Mouse (Mus musculus): ENCODE measurements at regions not wholly inside any gene's neighbourhood (a gene's known extent, or its start where the extent isn't known, plus 50 kb on each side); places are given as distances from the start of the nearest gene placed in this dataset.

DNA sequence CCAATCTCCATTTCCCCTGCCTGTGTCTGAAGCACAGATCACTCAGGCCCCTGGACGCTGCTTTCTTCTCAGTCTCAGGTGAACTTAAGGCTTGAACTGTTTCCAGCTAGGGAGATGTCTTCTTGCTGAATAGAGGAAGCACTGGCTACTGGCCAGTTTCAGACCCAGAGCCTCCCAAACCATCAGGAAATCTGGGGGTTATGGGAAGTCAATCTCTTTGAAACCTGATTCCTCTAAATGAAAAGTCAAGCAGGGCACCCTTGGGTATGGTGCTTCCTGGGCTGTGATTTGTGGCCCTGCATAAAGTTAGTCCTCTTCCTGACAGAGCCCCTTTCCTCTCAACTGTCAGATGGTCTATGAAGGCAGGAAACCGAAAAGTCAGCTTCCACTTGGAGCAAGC, 208.2 kb downstream of the Sptssa start:
- Histone ChIP-seq H3K9me3 (no peaks in the 10 kb centered on the region), H3K4me1 (peaks cover 7% of the 10 kb centered on the region; the same call in 1 of the 2 replicates), H3K27ac (no peak overlapping the region), H3K27me3 (no peaks in the 10 kb centered on the region), H3K9ac (no peak overlapping the region), H3K4me2 (no peak overlapping the region), H3K4me3 (no peak overlapping the region), H3K36me3 (no peaks in the 10 kb centered on the region)
- no peak for ATAC-seq (ENCODE audit: insufficient number of reproducible peaks, insufficient read depth, low FRiP score, low TSS enrichment, low read depth)
- 49% methylated on average over 2 of the region's 2 CpGs for whole genome bisulfite sequencing

DNA sequence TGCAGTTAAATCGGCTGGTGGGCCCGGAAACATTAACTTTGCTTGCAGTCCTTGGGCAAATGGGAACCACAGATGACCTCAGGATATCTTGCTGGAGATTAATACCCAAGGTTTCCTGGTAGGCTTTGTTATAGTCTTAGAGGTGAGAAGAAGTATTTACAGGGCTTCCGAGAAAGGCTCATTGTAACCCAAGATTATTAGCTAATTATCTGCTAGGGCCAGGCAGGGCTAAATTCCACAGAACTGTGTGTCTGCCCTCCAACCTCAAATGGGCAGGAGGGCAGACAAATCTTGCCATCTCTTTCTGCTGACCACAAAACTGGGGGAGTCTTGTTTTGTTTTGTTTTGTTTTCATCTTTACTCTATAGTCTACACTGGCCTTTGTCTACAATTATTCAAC, 209.0 kb downstream of the Sptssa start:
- H3K4me3 ChIP-seq, result no peak overlapping the region

DNA sequence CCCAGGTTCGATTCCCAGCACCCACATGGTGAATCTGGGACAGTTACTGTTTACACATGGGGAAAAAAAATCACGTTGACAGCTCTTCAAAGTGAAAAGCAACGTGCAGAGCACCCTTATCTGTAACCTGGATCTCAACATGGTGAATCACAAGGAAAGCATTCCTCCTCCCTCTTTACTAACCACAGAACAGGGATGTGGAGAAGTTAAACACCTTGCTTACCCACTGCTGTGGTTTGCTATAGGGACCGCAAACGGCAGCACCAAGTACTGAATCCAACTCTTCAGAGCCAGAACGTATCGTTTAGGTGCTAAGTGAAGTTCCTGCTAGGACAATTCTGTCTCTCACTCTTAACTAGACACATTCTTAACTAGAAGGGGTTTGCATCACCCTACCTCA, 210.0 kb downstream of the Sptssa start:
- H3K9me3 ChIP-seq, result no peaks in the 10 kb centered on the region
- H3K36me3 ChIP-seq, result no peaks in the 10 kb centered on the region
- no peak overlapping the region for H3K27ac ChIP-seq
- H3K4me1 ChIP-seq, result peaks cover 8% of the 10 kb centered on the region; the same call in 1 of the 2 replicates
- 84% methylated on average over 7 of the region's 7 CpGs for WGBS
- no peak overlapping the region for H3K4me3 ChIP-seq
- H3K9ac ChIP-seq, result no peak overlapping the region
- no peak for ATAC-seq (ENCODE audit: insufficient number of reproducible peaks, insufficient read depth, low FRiP score, low TSS enrichment, low read depth)
- H3K27me3 ChIP-seq, result no peaks in the 10 kb centered on the region
- no peak overlapping the region for H3K4me2 ChIP-seq

More for the DNA sequence above, 209.0 kb downstream of the Sptssa start:
- Histone ChIP-seq H3K4me1 (peaks cover 8% of the 10 kb centered on the region; the same call in 1 of the 2 replicates), H3K9ac (no peak overlapping the region), H3K9me3 (no peaks in the 10 kb centered on the region), H3K27me3 (no peaks in the 10 kb centered on the region), H3K36me3 (no peaks in the 10 kb centered on the region), H3K27ac (no peak overlapping the region), H3K4me2 (no peak overlapping the region)
- no peak for ATAC-seq (ENCODE audit: insufficient number of reproducible peaks, insufficient read depth, low FRiP score, low TSS enrichment, low read depth)
- 60% methylated on average over 3 of the region's 3 CpGs for WGBS

DNA sequence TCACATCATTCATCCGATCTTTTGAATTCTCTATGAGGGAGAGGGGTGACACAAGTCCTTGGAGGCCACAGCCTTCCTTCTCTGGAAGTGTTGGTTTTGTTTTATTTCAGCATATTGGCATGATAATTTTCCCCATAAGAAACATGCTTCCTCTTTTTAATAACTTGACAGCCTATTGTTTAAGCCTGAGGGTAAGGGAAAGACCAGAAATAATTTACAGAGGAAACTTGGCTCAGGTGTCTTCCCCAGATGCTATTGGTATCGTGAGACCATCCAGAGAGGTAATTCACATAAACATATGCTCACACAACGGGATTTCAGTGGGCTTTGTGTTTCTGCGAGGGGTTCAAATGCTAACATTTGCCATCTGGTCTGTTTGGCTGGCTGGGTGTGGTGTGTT, 212.0 kb downstream of the Sptssa start:
- no peak overlapping the region for H3K9ac ChIP-seq
- 37% methylated on average over 4 of the region's 4 CpGs for WGBS
- H3K27ac ChIP-seq, result no peak overlapping the region
- H3K4me1 ChIP-seq, result peaks cover 8% of the 10 kb centered on the region; the same call in 1 of the 2 replicates
- no peaks in the 10 kb centered on the region for H3K9me3 ChIP-seq
- no peak overlapping the region for H3K4me2 ChIP-seq
- no peak for ATAC-seq (ENCODE audit: insufficient number of reproducible peaks, insufficient read depth, low FRiP score, low TSS enrichment, low read depth)
- no peak overlapping the region for H3K4me3 ChIP-seq
- no peaks in the 10 kb centered on the region for H3K27me3 ChIP-seq
- H3K36me3 ChIP-seq, result no peaks in the 10 kb centered on the region

- no peak for ATAC-seq (ENCODE audit: insufficient number of reproducible peaks, insufficient read depth, low FRiP score, low TSS enrichment, low read depth)
- no peak overlapping the region for H3K27ac ChIP-seq
Measured at GRCm38 (mm10) chr12:54443285-54443684, 213.1 kb downstream of the Sptssa start.

GRCm38 (mm10) chr12:54442408-54442807, 214.0 kb downstream of the Sptssa start:
- no peaks in the 10 kb centered on the region for H3K9me3 ChIP-seq
- H3K4me3 ChIP-seq, result no peak overlapping the region
- WGBS, result 48% methylated on average over 11 of the region's 11 CpGs
- H3K36me3 ChIP-seq, result no peaks in the 10 kb centered on the region
- no peak overlapping the region for H3K27ac ChIP-seq
- 0 out of 2 replicates have a peak, but pooled peaks cover 3% of the 10 kb centered on the region for H3K4me1 ChIP-seq
- no peak for ATAC-seq (ENCODE audit: insufficient number of reproducible peaks, insufficient read depth, low FRiP score, low TSS enrichment, low read depth)
- H3K9ac ChIP-seq, result no peak overlapping the region
- no peaks in the 10 kb centered on the region for H3K27me3 ChIP-seq
- no peak overlapping the region for H3K4me2 ChIP-seq

More at GRCm38 (mm10) chr12:54443285-54443684, 213.1 kb downstream of the Sptssa start:
- Histone ChIP-seq H3K9ac (no peak overlapping the region), H3K9me3 (no peaks in the 10 kb centered on the region), H3K36me3 (no peaks in the 10 kb centered on the region), H3K4me1 (peaks cover 6% of the 10 kb centered on the region; the same call in 1 of the 2 replicates), H3K4me2 (no peak overlapping the region), H3K27me3 (no peaks in the 10 kb centered on the region), H3K4me3 (no peak overlapping the region)
- WGBS, result 59% methylated on average over 2 of the region's 2 CpGs

DNA sequence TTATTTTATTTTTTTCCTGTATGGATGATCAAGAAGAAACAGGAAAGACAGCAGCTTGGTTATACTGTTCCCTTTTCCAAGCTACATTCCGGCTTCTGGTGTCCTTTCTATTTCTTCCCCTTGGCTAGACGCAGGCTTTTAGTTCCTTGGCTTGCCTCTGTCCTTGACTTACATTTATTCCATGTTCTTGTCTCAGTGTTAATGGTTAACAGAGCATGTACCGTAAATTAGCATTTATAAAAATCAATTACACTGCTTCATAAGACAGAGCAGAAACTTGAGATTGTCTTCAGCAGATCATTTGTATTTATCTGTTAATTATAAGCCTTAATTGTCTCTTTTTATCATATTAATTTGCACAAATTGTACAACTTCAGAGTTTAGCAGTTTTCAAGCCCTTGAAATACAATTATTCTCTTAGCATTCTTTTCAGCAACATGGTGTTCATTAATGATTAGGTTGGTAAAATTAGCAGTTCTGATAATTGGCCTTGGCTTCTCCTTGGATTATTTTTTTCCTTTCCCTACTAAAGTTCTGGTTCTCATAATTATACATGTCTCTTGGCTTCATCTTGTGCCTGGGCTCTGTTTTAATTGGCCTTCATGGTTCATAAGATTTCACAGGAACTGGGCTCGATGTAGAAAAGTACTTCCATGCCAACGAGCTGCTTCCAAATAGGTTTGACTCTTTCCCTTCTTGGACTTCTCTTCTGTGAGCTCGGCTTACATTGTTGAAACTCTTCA, 215.4 kb downstream of the Sptssa start:
- WGBS, result 74% methylated on average over 6 of the region's 6 CpGs
- no peak for ATAC-seq (ENCODE audit: insufficient number of reproducible peaks, insufficient read depth, low FRiP score, low TSS enrichment, low read depth)
- Histone ChIP-seq H3K4me1 (0 out of 2 replicates have a peak, but pooled peaks cover 3% of the 10 kb centered on the region), H3K9ac (no peak overlapping the region), H3K4me2 (no peak overlapping the region), H3K9me3 (no peaks in the 10 kb centered on the region), H3K27ac (no peak overlapping the region), H3K27me3 (no peaks in the 10 kb centered on the region), H3K4me3 (no peak overlapping the region), H3K36me3 (no peaks in the 10 kb centered on the region)

DNA sequence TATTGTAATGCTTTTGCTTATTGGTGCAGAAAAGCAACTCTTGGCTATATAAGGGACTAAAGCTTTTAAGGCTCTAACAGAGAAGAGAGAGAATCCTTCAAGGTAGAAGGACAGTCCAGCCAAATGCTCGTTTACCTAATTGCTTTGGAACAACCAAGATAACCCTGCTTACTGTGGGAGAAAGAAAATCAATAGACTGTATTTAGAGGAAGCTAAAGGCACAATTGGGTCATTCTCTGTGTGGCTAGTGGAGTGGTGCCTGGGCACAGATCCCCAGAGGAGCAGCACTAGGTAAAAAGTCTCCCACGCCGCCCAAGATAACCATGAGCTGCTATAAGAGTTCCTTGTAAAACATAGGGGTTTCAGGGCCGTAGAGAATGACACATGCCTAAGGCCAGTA, 217.6 kb downstream of the Sptssa start:
- no peak overlapping the region for H3K27ac ChIP-seq
- H3K9ac ChIP-seq, result no peak overlapping the region
- no peak overlapping the region for H3K4me3 ChIP-seq
- 71% methylated on average over 4 of the region's 4 CpGs for WGBS
- H3K27me3 ChIP-seq, result no peaks in the 10 kb centered on the region
- no peak for ATAC-seq (ENCODE audit: insufficient number of reproducible peaks, insufficient read depth, low FRiP score, low TSS enrichment, low read depth)
- 0 out of 2 replicates have a peak, but pooled peaks cover 3% of the 10 kb centered on the region for H3K4me1 ChIP-seq
- H3K9me3 ChIP-seq, result no peaks in the 10 kb centered on the region
- H3K4me2 ChIP-seq, result no peak overlapping the region
- H3K36me3 ChIP-seq, result no peaks in the 10 kb centered on the region

GRCm38 (mm10) chr12:54425236-54425635, 221.6 kb upstream of the Egln3 start:
- no peak overlapping the region for H3K4me2 ChIP-seq
- ATAC-seq (ENCODE audit: insufficient number of reproducible peaks, insufficient read depth, low FRiP score, low TSS enrichment, low read depth), result no peak
- WGBS, result 84% methylated on average over 6 of the region's 6 CpGs
- H3K4me3 ChIP-seq, result no peak overlapping the region
- H3K9me3 ChIP-seq, result no peaks in the 10 kb centered on the region
- no peaks in the 10 kb centered on the region for H3K36me3 ChIP-seq
- no peaks in the 10 kb centered on the region for H3K27me3 ChIP-seq
- no peak overlapping the region for H3K27ac ChIP-seq
- H3K4me1 ChIP-seq, result no peaks in the 10 kb centered on the region
- H3K9ac ChIP-seq, result no peak overlapping the region

- Histone ChIP-seq H3K27me3 (no peaks in the 10 kb centered on the region), H3K9me3 (no peaks in the 10 kb centered on the region), H3K9ac (no peak overlapping the region), H3K4me3 (no peak overlapping the region), H3K4me2 (no peak overlapping the region), H3K27ac (no peak overlapping the region), H3K4me1 (no peaks in the 10 kb centered on the region), H3K36me3 (no peaks in the 10 kb centered on the region)
- no peak for ATAC-seq (ENCODE audit: insufficient number of reproducible peaks, insufficient read depth, low FRiP score, low TSS enrichment, low read depth)
- 56% methylated on average over 1 of the region's 1 CpGs for WGBS
Measured at GRCm38 (mm10) chr12:54414829-54415228, 211.2 kb upstream of the Egln3 start.

- Histone ChIP-seq H3K4me1 (no peaks in the 10 kb centered on the region), H3K9me3 (no peaks in the 10 kb centered on the region), H3K27me3 (no peaks in the 10 kb centered on the region), H3K27ac (no peak overlapping the region), H3K4me2 (no peak overlapping the region), H3K36me3 (no peaks in the 10 kb centered on the region), H3K4me3 (no peak overlapping the region), H3K9ac (no peak overlapping the region)
- WGBS, result 85% methylated on average over 5 of the region's 5 CpGs
- ATAC-seq (ENCODE audit: insufficient number of reproducible peaks, insufficient read depth, low FRiP score, low TSS enrichment, low read depth), result no peak
Measured at GRCm38 (mm10) chr12:54414201-54414600, 210.5 kb upstream of the Egln3 start.

- no peak for ATAC-seq (ENCODE audit: insufficient number of reproducible peaks, insufficient read depth, low FRiP score, low TSS enrichment, low read depth)
- 49% methylated on average over 7 of the region's 7 CpGs for WGBS
- Histone ChIP-seq H3K4me3 (no peak overlapping the region), H3K27ac (no peak overlapping the region), H3K36me3 (no peaks in the 10 kb centered on the region), H3K27me3 (no peaks in the 10 kb centered on the region), H3K4me1 (no peaks in the 10 kb centered on the region), H3K4me2 (no peak overlapping the region), H3K9me3 (no peaks in the 10 kb centered on the region), H3K9ac (no peak overlapping the region)
Measured at GRCm38 (mm10) chr12:54410038-54410605, 206.5 kb upstream of the Egln3 start.
